Mouse (Mus musculus) hindbrain, embryonic 15.5 days (tissue): ENCODE results near the gene Vti1a. TPM values are rescaled to one million over a fixed set of nuclear protein-coding genes. Genes with fewer than 3 reads are reported as not detected.
A peak's percentile ranks its signal among the peaks of the same experiment; 100 is the strongest.

ENCODE experiments used
- ATAC-seq: fragments of 200-750 bp; cut with Nextera tagmentation; 2 replicates; pipeline ENCODE4 v1.8.0; 2017; ENCODE audit warnings: low read depth, moderate number of reproducible peaks, moderate TSS enrichment; ENCODE audit not compliant: low FRiP score
- H3K27ac ChIP-seq: fragments of 300-500 bp; sonication (generic); replicated peaks from 2 replicates; pipeline ENCODE4 v1.5.1; 2015; ENCODE audit warnings: mild to moderate bottlenecking, inconsistent platforms
- H3K27me3 ChIP-seq: fragments of 300-500 bp; sonication (generic); 2 replicates; pipeline ENCODE4 v1.6.1; 2015; ENCODE audit warnings: control low read depth, inconsistent platforms
- H3K36me3 ChIP-seq: fragments of 300-500 bp; sonication (generic); 2 replicates; pipeline ENCODE4 v1.6.1; 2015; ENCODE audit warnings: control low read depth, inconsistent platforms
- H3K4me1 ChIP-seq: fragments of 300-500 bp; sonication (generic); replicated peaks from 2 replicates; pipeline ENCODE4 v1.6.1; 2015; ENCODE audit warnings: control low read depth, inconsistent platforms
- H3K4me2 ChIP-seq: fragments of 300-500 bp; sonication (generic); 2 replicates; pipeline ENCODE4 v1.6.1; 2015; ENCODE audit warnings: moderate library complexity, mild to moderate bottlenecking, inconsistent platforms
- H3K4me3 ChIP-seq: fragments of 300-500 bp; sonication (generic); 2 replicates; pipeline ENCODE4 v1.5.1; 2015; ENCODE audit warnings: mild to moderate bottlenecking, inconsistent platforms
- H3K9ac ChIP-seq: fragments of 300-500 bp; sonication (generic); 2 replicates; pipeline ENCODE4 v1.6.1; 2015; ENCODE audit warnings: inconsistent platforms
- H3K9me3 ChIP-seq: fragments of 300-500 bp; sonication (generic); 2 replicates; pipeline ENCODE4 v1.6.1; 2016; ENCODE audit warnings: control low read depth, inconsistent platforms
- WGBS: fragments of 180-500 bp; shearing (Covaris S2); methylation state at CpG from one replicate; pipeline ENCODE4 v1.1.7; 2015; 5-methylcytosine and 5-hydroxymethylcytosine counted together
- polyA plus RNA-seq: library from polyadenylated mRNA; unstranded; fragments of >200 nt; fragmentation: Nextera tagmentation; extraction: Ambion mirVana; gene quantifications from 2 replicates; pipeline ENCODE4 v1.2.1, GENCODE M21; 2015

The Vti1a gene
- 35.2 and 35.6 TPM in 2 replicates for polyA plus RNA-seq

GRCm38 (mm10) chr19:55316109-55316714 lies at the start of gene Vti1a:
Gene Vti1a (plus strand): TSS chr19:55316295.
- Histone ChIP-seq H3K27ac (peak within 1 kb of the TSS; percentile 75), H3K4me1 (peaks cover 35% of the 10 kb centered on the region), H3K36me3 (peaks cover 7% of the 10 kb centered on the region), H3K9ac (peak within 1 kb of the TSS; percentile 83), H3K4me3 (peak within 1 kb of the TSS; percentile 62), H3K9me3 (no peaks in the 10 kb centered on the region), H3K27me3 (no peaks in the 10 kb centered on the region), H3K4me2 (peak within 1 kb of the TSS; percentile 87)
- WGBS: under 1% methylated on average over 48 of the region's 48 CpGs
- peak; percentile 94 for ATAC-seq

- no peak overlapping the region for H3K27ac ChIP-seq
- ATAC-seq: no peak
- H3K4me2 ChIP-seq: no peak overlapping the region
- H3K9ac ChIP-seq: no peak overlapping the region
- 89% methylated on average over 3 of the region's 3 CpGs for WGBS
- no peaks in the 10 kb centered on the region for H3K4me1 ChIP-seq
- H3K4me3 ChIP-seq: no peak overlapping the region
- H3K9me3 ChIP-seq: no peaks in the 10 kb centered on the region
- no peaks in the 10 kb centered on the region for H3K27me3 ChIP-seq
- no peaks in the 10 kb centered on the region for H3K36me3 ChIP-seq
Measured at GRCm38 (mm10) chr19:55266786-55267185, 49.3 kb upstream of the Vti1a start.

- no peak overlapping the region for H3K4me3 ChIP-seq
- no peaks in the 10 kb centered on the region for H3K27me3 ChIP-seq
- H3K9ac ChIP-seq: no peak overlapping the region
- H3K36me3 ChIP-seq: no peaks in the 10 kb centered on the region
- no peak for ATAC-seq
- H3K9me3 ChIP-seq: no peaks in the 10 kb centered on the region
- WGBS: 65% methylated on average over 3 of the region's 3 CpGs
- H3K4me2 ChIP-seq: no peak overlapping the region
- no peak overlapping the region for H3K27ac ChIP-seq
- no peaks in the 10 kb centered on the region for H3K4me1 ChIP-seq
Measured at GRCm38 (mm10) chr19:55268150-55268549, 47.9 kb upstream of the Vti1a start.

GRCm38 (mm10) chr19:55269051-55269450 lies 47.0 kb upstream of the Vti1a start:
- H3K4me3 ChIP-seq: no peak overlapping the region
- no peak overlapping the region for H3K27ac ChIP-seq
- no peaks in the 10 kb centered on the region for H3K9me3 ChIP-seq
- H3K4me2 ChIP-seq: no peak overlapping the region
- WGBS: 87% methylated on average over 5 of the region's 5 CpGs
- 0 out of 2 replicates have a peak, but pooled peaks cover 2% of the 10 kb centered on the region for H3K36me3 ChIP-seq
- H3K4me1 ChIP-seq: no peaks in the 10 kb centered on the region
- H3K27me3 ChIP-seq: no peaks in the 10 kb centered on the region
- no peak for ATAC-seq
- no peak overlapping the region for H3K9ac ChIP-seq

- Histone ChIP-seq H3K36me3 (0 out of 2 replicates have a peak, but pooled peaks cover 2% of the 10 kb centered on the region), H3K4me1 (no peaks in the 10 kb centered on the region), H3K9ac (no peak overlapping the region), H3K27ac (no peak overlapping the region), H3K9me3 (no peaks in the 10 kb centered on the region), H3K4me3 (no peak overlapping the region), H3K4me2 (no peak overlapping the region), H3K27me3 (no peaks in the 10 kb centered on the region)
- 36% methylated on average over 3 of the region's 3 CpGs for WGBS
- no peak for ATAC-seq
Measured at GRCm38 (mm10) chr19:55271448-55271847, 44.6 kb upstream of the Vti1a start.

GRCm38 (mm10) chr19:55273340-55273739 lies 42.8 kb upstream of the Vti1a start:
- H3K9me3 ChIP-seq: no peaks in the 10 kb centered on the region
- no peak overlapping the region for H3K27ac ChIP-seq
- 0 out of 2 replicates have a peak, but pooled peaks cover 2% of the 10 kb centered on the region for H3K36me3 ChIP-seq
- ATAC-seq: no peak
- H3K4me2 ChIP-seq: no peak overlapping the region
- H3K27me3 ChIP-seq: no peaks in the 10 kb centered on the region
- 85% methylated on average over 6 of the region's 6 CpGs for WGBS
- no peak overlapping the region for H3K4me3 ChIP-seq
- no peaks in the 10 kb centered on the region for H3K4me1 ChIP-seq
- no peak overlapping the region for H3K9ac ChIP-seq

- Histone ChIP-seq H3K4me3 (no peak overlapping the region), H3K27ac (no peak overlapping the region), H3K4me2 (no peak overlapping the region), H3K4me1 (no peaks in the 10 kb centered on the region), H3K36me3 (0 out of 2 replicates have a peak, but pooled peaks cover 2% of the 10 kb centered on the region), H3K27me3 (no peaks in the 10 kb centered on the region), H3K9me3 (no peaks in the 10 kb centered on the region), H3K9ac (no peak overlapping the region)
- 86% methylated on average over 4 of the region's 4 CpGs for WGBS
- ATAC-seq: no peak
Measured at GRCm38 (mm10) chr19:55276100-55276499, 40.0 kb upstream of the Vti1a start.

- ATAC-seq: no peak
Measured at GRCm38 (mm10) chr19:55276770-55277169, 39.3 kb upstream of the Vti1a start.

GRCm38 (mm10) chr19:55284093-55284492 lies 32.0 kb upstream of the Vti1a start:
- no peak for ATAC-seq

More at GRCm38 (mm10) chr19:55276770-55277169, 39.3 kb upstream of the Vti1a start:
- Histone ChIP-seq H3K4me3 (no peak overlapping the region), H3K36me3 (0 out of 2 replicates have a peak, but pooled peaks cover 2% of the 10 kb centered on the region), H3K9ac (no peak overlapping the region), H3K27me3 (no peaks in the 10 kb centered on the region), H3K4me2 (no peak overlapping the region), H3K9me3 (no peaks in the 10 kb centered on the region), H3K27ac (no peak overlapping the region), H3K4me1 (no peaks in the 10 kb centered on the region)
- WGBS: 93% methylated on average over 3 of the region's 3 CpGs

GRCm38 (mm10) chr19:55286034-55286433 lies 30.1 kb upstream of the Vti1a start:
- no peak for ATAC-seq
- no peak overlapping the region for H3K4me2 ChIP-seq
- no peak overlapping the region for H3K9ac ChIP-seq
- H3K9me3 ChIP-seq: no peaks in the 10 kb centered on the region
- H3K4me3 ChIP-seq: no peak overlapping the region
- H3K36me3 ChIP-seq: no peaks in the 10 kb centered on the region
- no peaks in the 10 kb centered on the region for H3K4me1 ChIP-seq
- H3K27me3 ChIP-seq: no peaks in the 10 kb centered on the region
- H3K27ac ChIP-seq: no peak overlapping the region
- WGBS: 90% methylated on average over 4 of the region's 4 CpGs

More at GRCm38 (mm10) chr19:55284093-55284492, 32.0 kb upstream of the Vti1a start:
- H3K4me3 ChIP-seq: no peak overlapping the region
- H3K36me3 ChIP-seq: no peaks in the 10 kb centered on the region
- no peaks in the 10 kb centered on the region for H3K9me3 ChIP-seq
- no peak overlapping the region for H3K27ac ChIP-seq
- H3K27me3 ChIP-seq: no peaks in the 10 kb centered on the region
- no peaks in the 10 kb centered on the region for H3K4me1 ChIP-seq
- WGBS: 90% methylated on average over 4 of the region's 4 CpGs
- H3K9ac ChIP-seq: no peak overlapping the region
- H3K4me2 ChIP-seq: no peak overlapping the region

GRCm38 (mm10) chr19:55288974-55289373 lies 27.1 kb upstream of the Vti1a start:
- H3K9ac ChIP-seq: no peak overlapping the region
- H3K4me3 ChIP-seq: no peak overlapping the region
- no peak overlapping the region for H3K27ac ChIP-seq
- no peaks in the 10 kb centered on the region for H3K27me3 ChIP-seq
- ATAC-seq: no peak
- no peaks in the 10 kb centered on the region for H3K4me1 ChIP-seq
- no peaks in the 10 kb centered on the region for H3K9me3 ChIP-seq
- no peak overlapping the region for H3K4me2 ChIP-seq
- no peaks in the 10 kb centered on the region for H3K36me3 ChIP-seq

- WGBS: 91% methylated on average over 2 of the region's 2 CpGs
- no peak overlapping the region for H3K4me3 ChIP-seq
- 0 out of 2 replicates have a peak, but pooled peaks cover 9% of the 10 kb centered on the region for H3K36me3 ChIP-seq
- H3K9me3 ChIP-seq: no peaks in the 10 kb centered on the region
- no peak overlapping the region for H3K4me2 ChIP-seq
- H3K9ac ChIP-seq: no peak overlapping the region
- H3K4me1 ChIP-seq: no peaks in the 10 kb centered on the region
- H3K27ac ChIP-seq: no peak overlapping the region
- no peaks in the 10 kb centered on the region for H3K27me3 ChIP-seq
- ATAC-seq: no peak
Measured at GRCm38 (mm10) chr19:55290621-55291270, 25.3 kb upstream of the Vti1a start.
